Mouse (Mus musculus) heart, adult 2 months (tissue): ENCODE data around the gene Atp11a. TPM values are rescaled to one million over a fixed set of nuclear protein-coding genes. Genes with fewer than 3 reads are reported as not detected.

ENCODE experiments used
- DNase-seq, 2 experiments: peaks; one replicate each; pipeline ENCODE4 v3.0.0; 2021
- H3K27ac ChIP-seq: fragments of 200-600 bp; 2 replicates; pipeline ENCODE4 v1.8.1; 2022
- H3K27me3 ChIP-seq: fragments of 200-500 bp; 2 replicates; pipeline ENCODE4 v1.6.1; 2012; ENCODE audit warnings: mild to moderate bottlenecking, low read length, inconsistent platforms, mixed read lengths; ENCODE audit not compliant: control insufficient read depth, insufficient read depth
- H3K36me3 ChIP-seq: fragments of 200-500 bp; 2 replicates; pipeline ENCODE4 v1.6.1; 2012; ENCODE audit warnings: low read length, inconsistent platforms; ENCODE audit not compliant: control insufficient read depth, insufficient read depth
- H3K4me1 ChIP-seq: fragments of 200-500 bp; 2 replicates; pipeline ENCODE4 v1.6.1; 2011; ENCODE audit warnings: low read length; ENCODE audit not compliant: control insufficient read depth, insufficient read depth
- H3K4me3 ChIP-seq: fragments of 200-600 bp; 2 replicates; pipeline ENCODE4 v1.8.1; 2022
- H3K79me2 ChIP-seq: fragments of 200-500 bp; replicated peaks from 2 replicates; pipeline ENCODE4 v1.6.1; 2012; ENCODE audit warnings: mild to moderate bottlenecking, inconsistent platforms, low read length, moderate library complexity, mixed read lengths; ENCODE audit not compliant: control insufficient read depth, insufficient read depth
- H3K9ac ChIP-seq: fragments of 200-500 bp; 2 replicates; pipeline ENCODE4 v1.6.1; 2012; ENCODE audit warnings: low read depth, mild to moderate bottlenecking, control low read depth, inconsistent platforms, low read length, mixed read lengths
- CTCF ChIP-seq: fragments of 200-600 bp; IDR thresholded peaks from 2 replicates; pipeline ENCODE4 v1.8.1; 2022; ENCODE audit warnings: antibody characterized with exemption, mild to moderate bottlenecking, moderate library complexity
- EP300 ChIP-seq: fragments of 200-500 bp; IDR thresholded peaks from 2 replicates; pipeline ENCODE4 v1.6.1; 2011; ENCODE audit warnings: low read depth, low read length, control low read depth; ENCODE audit not compliant: insufficient read depth
- POLR2A ChIP-seq: fragments of 200-500 bp; IDR thresholded peaks from 2 replicates; pipeline ENCODE4 v1.6.1; 2011; ENCODE audit warnings: mild to moderate bottlenecking, low read depth, low read length, control low read depth; ENCODE audit not compliant: insufficient read depth
- WGBS: fragments of 180-500 bp; shearing (Covaris S2); methylation state at CpG from one replicate; pipeline ENCODE4 v1.1.7; 2018; 5-methylcytosine and 5-hydroxymethylcytosine counted together
- intact Hi-C: fragments of 180-260 bp; cut with DNase I; formaldehyde crosslinking; loops from one replicate; pipeline ENCODE4 v1.15.1; 2025
- polyA plus RNA-seq: library from polyadenylated mRNA; depleted of rRNA; stranded (reverse); fragments of >200 nt; gene quantifications from 2 replicates; pipeline ENCODE4 v1.2.3, GENCODE M21; 2012
- total RNA-seq, 2 experiments: library from RNA; stranded (reverse); gene quantifications; 2 replicates each; pipeline ENCODE4 v1.2.3; 2021

Gene Atp11a
- total and polyA plus RNA-seq, 3 experiments, result 56.0 to 80.1 (median 79.5) TPM

- TF ChIP-seq CTCF (no peak), EP300 (no peak), POLR2A (no peak)
- Histone ChIP-seq H3K27ac (no peak overlapping the region), H3K9ac (no peak overlapping the region), H3K27me3 (no peaks in the 10 kb centered on the region), H3K36me3 (no peaks in the 10 kb centered on the region), H3K79me2 (no peaks in the 10 kb centered on the region; the same call in 1 of the 2 replicates), H3K4me1 (peaks cover 9% of the 10 kb centered on the region), H3K4me3 (no peak overlapping the region)
- WGBS, result 94% methylated on average over 5 of the region's 5 CpGs
- no peak for DNase-seq
- intact Hi-C loops, result no loop called here
Observed at GRCm38 (mm10) chr8:12795011-12795671, 38.3 kb downstream of the Atp11a start.

GRCm38 (mm10) chr8:12799099-12799498 lies 42.3 kb downstream of the Atp11a start:
- peaks cover 27% of the 10 kb centered on the region for H3K4me1 ChIP-seq

GRCm38 (mm10) chr8:12799832-12800231 lies 43.0 kb downstream of the Atp11a start:
- no peaks in the 10 kb centered on the region for H3K36me3 ChIP-seq
- H3K9ac ChIP-seq, result no peak overlapping the region
- peaks cover 27% of the 10 kb centered on the region for H3K4me1 ChIP-seq
- H3K79me2 ChIP-seq, result no peaks in the 10 kb centered on the region; the same call in 1 of the 2 replicates
- DNase-seq, result no peak
- WGBS, result 44% methylated on average over 6 of the region's 6 CpGs
- H3K27ac ChIP-seq, result peak overlapping the region; percentile 68
- intact Hi-C loops, result no loop called here
- TF ChIP-seq CTCF, result no peak
- TF ChIP-seq EP300, result no peak
- TF ChIP-seq POLR2A, result no peak
- no peak overlapping the region for H3K4me3 ChIP-seq
- H3K27me3 ChIP-seq, result no peaks in the 10 kb centered on the region

More at GRCm38 (mm10) chr8:12799099-12799498, 42.3 kb downstream of the Atp11a start:
- Histone ChIP-seq H3K36me3 (no peaks in the 10 kb centered on the region), H3K79me2 (no peaks in the 10 kb centered on the region; the same call in 1 of the 2 replicates), H3K4me3 (no peak overlapping the region), H3K27me3 (no peaks in the 10 kb centered on the region), H3K9ac (no peak overlapping the region), H3K27ac (no peak overlapping the region)
- no peak for TF ChIP-seq POLR2A
- no peak for TF ChIP-seq EP300
- TF ChIP-seq CTCF, result no peak
- no peak for DNase-seq
- WGBS, result 53% methylated on average over 6 of the region's 6 CpGs
- intact Hi-C loops, result no loop called here

- no peak for DNase-seq
- H3K79me2 ChIP-seq, result no peaks in the 10 kb centered on the region; the same call in 1 of the 2 replicates
- H3K4me3 ChIP-seq, result no peak overlapping the region
- H3K27ac ChIP-seq, result peak overlapping the region; percentile 68
- H3K9ac ChIP-seq, result no peak overlapping the region
- peaks cover 29% of the 10 kb centered on the region for H3K4me1 ChIP-seq
- TF ChIP-seq POLR2A (no peak), CTCF (no peak), EP300 (no peak)
- H3K27me3 ChIP-seq, result no peaks in the 10 kb centered on the region
- WGBS, result 58% methylated on average over 2 of the region's 2 CpGs
- no peaks in the 10 kb centered on the region for H3K36me3 ChIP-seq
- intact Hi-C loops, result no loop called here
Observed at GRCm38 (mm10) chr8:12800246-12800645, 43.4 kb downstream of the Atp11a start.

GRCm38 (mm10) chr8:12801586-12801985 lies 44.8 kb downstream of the Atp11a start:
- WGBS, result 71% methylated on average over 10 of the region's 10 CpGs
- intact Hi-C loops, result no loop called here
- Histone ChIP-seq H3K4me1 (peaks cover 34% of the 10 kb centered on the region), H3K4me3 (no peak overlapping the region), H3K79me2 (no peaks in the 10 kb centered on the region; the same call in 1 of the 2 replicates), H3K27ac (no peak overlapping the region), H3K36me3 (no peaks in the 10 kb centered on the region), H3K9ac (0 out of 2 replicates have a peak overlapping the region, but pooled peaks have one; percentile 3), H3K27me3 (no peaks in the 10 kb centered on the region)
- DNase-seq, result no peak
- TF ChIP-seq POLR2A (no peak), CTCF (no peak), EP300 (no peak)

GRCm38 (mm10) chr8:12803121-12803520 lies 46.3 kb downstream of the Atp11a start:
- Histone ChIP-seq H3K79me2 (no peaks in the 10 kb centered on the region; the same call in 1 of the 2 replicates), H3K4me1 (peaks cover 35% of the 10 kb centered on the region), H3K9ac (no peak overlapping the region), H3K27me3 (no peaks in the 10 kb centered on the region), H3K36me3 (no peaks in the 10 kb centered on the region), H3K27ac (no peak overlapping the region), H3K4me3 (no peak overlapping the region)
- TF ChIP-seq CTCF (no peak), EP300 (no peak), POLR2A (no peak)
- intact Hi-C loops, result no loop called here
- 92% methylated on average over 10 of the region's 10 CpGs for WGBS
- no peak for DNase-seq
